Mouse (Mus musculus) frontal cortex, postnatal 10 days (tissue): Measurements from ENCODE around the gene Slc35c2.

Source experiments
- DNase-seq, 2 experiments: peaks; one replicate each; pipeline ENCODE4 v3.0.0; 2022; ENCODE audit warnings: low spot score in 2 of 2, mixed read lengths in 1 of 2

Slc35c2 gene

DNA sequence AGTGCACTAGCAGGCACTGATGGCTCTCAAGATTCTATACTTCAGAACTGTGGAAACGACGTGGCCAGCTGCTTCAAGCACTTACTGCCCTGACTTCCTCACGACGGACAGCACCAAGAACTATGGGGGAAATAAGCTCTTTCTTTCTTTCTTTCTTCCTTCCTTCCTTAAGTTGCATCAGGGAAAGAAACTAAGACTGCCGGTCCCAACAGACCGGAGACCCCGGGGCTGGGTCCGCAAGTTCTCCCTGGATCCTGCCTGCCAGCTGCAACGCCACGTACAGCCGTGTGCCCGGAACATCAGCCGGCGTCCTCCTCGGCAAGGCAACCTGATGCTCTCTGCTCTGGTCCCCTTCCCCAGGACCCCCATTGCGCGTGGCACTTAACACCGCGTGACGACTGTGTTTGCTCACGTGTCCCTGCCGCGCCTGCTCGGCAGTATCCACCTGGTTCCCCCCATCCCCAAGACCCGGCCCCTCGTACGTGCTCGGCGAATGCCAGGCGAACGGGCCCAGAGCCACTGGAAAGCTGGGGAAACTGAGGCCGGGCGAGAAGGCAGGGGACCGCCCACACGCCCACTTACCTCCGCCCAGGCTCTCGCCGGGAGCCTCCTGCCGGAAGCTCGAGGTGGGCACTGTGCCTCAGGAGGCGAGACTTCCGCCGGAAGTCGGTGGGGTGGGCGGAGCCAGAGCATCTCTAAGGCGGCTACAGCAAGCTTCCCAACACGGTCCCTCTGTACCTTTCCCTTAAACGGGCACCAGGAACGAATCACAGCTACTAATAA, at the start of gene Slc35c2:
Gene Slc35c2 (minus strand): TSS at position 668 of the 783 bp plus-strand sequence.
- DNase-seq = peak; percentile 89 to 91

DNA sequence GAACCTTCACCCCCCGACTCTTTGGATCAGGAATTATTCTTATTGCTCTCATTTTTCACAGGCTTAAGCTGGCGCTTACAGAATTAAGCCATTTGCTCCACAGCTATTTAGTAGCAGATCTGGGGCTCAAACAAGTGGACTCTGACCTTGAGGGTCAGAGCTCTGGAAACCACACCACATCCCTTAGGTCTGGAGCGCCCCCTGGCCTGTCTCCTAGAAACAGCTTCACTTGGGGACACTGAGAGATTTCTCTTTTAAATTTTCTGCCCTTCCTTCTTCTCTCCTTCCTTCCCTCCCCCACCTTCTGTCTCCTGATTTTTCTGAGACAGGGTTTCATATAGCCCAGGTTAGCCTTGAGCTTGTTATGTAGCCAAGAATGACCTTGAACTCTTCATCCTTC, 49.5 kb upstream of the Slc35c2 start:
- DNase-seq = no peak

DNA sequence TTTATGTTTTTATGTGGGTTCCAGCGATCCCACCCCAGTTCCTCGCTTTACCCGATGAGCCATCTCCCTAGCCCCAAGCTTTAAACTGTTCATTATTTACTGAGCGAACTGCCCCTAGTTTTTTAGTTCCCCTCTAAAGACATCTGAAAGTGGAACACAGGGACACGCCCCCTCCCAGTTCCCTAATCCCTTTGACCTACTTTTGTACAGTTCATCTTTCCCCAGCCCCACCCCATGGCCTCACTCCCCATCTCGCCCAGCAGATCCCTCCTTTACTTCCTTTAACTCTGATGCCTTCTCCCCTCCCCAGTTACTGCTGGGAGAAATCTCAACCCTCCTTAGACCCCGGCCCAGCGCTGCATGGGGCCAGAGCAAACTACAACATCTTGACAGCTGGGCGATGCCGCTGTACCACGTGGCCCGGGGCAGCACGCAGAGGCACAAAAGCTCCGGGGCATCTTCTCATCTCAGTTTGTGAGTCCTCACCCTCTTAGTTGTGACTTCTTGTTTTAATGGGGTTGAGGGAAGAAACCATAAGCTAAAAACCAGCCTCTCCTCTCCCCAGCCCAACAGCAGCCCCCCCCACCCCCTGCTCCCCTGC, 45.0 kb upstream of the Slc35c2 start:
- DNase-seq = no peak

DNA sequence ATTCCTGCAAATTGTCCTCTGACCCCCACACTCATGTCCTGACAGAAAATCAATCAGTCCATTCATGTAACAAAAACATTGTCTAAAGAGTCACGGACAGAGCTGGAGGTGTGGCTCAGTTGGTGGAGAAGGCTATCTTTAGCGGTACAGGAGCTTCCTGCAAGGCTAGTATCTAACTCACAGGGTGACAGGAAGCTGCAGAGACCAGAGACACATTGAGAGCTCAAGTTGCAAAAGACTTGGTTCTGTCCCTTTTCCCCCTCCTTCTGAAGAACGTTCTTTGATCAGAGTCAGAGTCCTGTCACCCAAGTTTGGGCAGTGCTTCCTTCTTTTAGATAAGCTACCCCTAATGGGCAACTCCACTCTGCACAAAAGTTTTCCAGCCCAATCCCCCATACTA, 42.0 kb upstream of the Slc35c2 start:
- no peak for DNase-seq

DNA sequence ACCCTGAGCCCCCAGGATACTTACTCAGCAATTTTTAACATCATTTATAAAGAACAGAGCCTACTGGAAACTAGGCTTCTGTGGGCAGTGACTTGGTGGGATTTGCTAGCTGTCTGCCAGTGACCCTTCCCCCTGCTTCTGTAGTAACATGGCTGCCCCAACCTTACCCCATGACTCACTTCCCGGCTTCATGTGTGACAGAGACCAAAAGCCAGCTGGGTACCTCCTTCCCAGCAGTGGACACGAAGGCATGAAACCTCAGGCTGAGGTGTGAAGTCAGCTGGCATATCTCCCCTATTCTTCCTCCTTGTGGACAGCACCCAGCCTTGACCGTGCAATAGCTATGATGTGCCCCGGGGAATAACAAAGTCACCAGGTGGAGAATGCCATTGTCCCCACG, 41.1 kb upstream of the Slc35c2 start:
- no peak for DNase-seq

DNA sequence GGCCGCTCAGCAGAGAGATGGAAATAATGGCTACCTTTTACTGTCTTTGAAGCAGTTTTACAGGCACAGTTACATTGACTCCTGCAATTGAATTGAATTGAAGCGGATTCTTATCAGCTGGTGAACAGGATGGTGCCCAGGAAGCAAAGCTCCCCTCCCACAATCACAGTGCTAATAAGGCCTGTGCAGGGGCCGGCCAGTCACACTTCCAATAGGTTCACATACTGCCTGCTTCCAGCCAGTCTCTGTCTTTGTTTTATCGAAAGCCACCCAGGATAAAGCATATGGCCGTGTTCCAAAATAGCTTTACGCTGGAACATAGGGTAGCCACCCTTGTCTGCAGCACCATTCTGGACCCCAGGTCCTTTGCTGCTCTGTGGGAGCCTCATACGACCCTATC, 39.7 kb upstream of the Slc35c2 start:
- DNase-seq = no peak

DNA sequence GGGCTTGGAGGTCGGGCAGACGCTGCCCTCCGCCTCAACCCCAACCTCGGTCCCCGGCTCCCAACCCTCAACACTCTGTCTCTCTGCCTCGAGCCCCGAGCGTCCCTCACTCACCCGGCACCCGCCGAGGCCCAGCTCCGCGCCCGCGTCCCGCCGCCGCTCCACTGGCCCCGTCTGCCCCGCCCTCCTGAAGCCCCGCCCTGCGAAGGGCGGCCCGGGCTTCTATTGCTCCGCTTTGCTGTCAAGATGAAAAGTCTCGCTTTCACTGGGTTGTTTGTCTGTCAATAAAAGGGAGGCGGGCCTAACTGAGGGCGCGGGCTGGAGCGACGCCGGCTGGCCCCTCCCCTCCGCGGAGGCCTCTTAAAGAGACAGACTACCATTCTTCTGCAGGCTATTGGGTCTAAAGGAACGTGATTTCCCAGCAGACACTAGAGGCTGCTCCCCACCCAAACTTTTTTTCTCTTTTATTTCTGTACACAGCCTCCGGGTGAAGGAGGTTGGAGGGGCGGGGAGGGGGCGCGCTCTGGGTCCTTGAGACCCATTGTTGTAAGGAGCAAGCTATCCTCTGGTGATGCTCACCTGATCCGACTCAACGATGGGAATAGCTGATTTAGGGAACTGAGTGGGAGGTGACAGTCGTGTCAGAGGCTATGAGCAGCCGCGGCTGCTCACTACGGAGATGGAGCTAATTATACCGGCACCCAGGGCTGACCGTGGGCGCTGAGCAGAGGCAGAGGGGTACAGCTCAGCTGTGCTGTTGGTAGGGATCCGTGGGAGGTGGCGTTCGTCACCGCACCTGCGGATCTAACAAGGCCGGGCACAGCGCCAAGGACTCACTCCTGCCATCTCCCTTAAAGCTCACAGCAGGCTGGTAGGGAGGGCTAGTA, 38.9 kb upstream of the Slc35c2 start, which contains the start of gene Elmo2:
Gene Elmo2 (minus strand): TSS at position 176 of the 887 bp plus-strand sequence.
- peak; percentile 98 to 99 for DNase-seq

DNA sequence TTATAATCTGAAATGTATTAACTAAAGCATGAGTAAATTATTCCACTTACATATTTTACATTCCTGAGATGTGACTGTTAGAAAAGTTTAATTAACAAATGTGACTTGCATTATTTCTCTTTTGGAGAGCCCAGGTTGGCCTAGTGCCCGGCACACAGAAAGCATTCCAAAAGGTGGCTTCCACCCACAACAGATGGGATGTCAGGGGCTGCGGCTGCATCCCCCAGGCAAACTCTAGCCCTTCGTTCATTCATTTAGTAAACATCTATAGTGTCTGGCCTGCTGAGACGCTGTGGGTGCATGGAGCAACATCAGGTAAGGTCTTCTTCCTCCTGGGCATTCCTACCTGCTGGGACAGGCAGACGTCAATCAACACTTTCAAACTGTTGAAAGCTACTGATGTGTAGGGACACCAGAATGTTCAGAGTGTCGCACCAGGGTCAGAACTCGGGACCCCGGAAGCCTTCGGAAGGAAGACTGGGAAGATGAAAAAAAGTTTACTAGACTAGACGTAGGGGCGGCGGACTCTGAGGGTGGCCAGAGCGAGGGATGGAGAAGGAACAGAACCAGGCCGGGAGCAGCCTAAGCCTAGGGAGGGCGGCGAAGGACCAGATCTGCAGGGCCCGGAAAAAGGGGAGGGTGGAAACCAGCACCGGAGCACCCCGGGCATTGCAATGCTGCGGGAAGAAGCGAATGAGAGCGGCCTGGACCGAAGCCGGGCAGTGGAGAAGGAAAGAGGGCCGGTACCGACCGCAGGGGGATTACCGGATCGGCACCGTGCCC, 38.0 kb upstream of the Slc35c2 start:
- DNase-seq = no peak

DNA sequence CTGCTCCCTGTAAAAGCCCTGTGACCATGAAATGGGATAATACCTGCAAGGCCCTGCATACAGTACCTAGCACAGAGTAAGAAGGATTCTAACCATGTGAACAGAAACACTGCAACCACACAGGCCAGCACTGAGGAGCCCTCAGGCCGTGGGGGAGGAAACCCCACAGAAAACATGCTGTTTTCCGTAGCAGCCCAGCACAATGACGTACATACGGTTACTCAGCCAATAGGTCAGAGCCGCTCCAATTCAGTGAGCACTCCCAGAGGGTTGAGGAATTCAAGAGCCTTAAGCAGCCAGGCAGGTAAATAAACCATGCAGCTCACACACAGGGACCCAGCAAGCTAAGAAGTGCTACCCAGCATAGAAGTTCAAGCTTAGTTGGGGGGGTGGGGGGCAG, 36.3 kb upstream of the Slc35c2 start:
- DNase-seq = no peak

DNA sequence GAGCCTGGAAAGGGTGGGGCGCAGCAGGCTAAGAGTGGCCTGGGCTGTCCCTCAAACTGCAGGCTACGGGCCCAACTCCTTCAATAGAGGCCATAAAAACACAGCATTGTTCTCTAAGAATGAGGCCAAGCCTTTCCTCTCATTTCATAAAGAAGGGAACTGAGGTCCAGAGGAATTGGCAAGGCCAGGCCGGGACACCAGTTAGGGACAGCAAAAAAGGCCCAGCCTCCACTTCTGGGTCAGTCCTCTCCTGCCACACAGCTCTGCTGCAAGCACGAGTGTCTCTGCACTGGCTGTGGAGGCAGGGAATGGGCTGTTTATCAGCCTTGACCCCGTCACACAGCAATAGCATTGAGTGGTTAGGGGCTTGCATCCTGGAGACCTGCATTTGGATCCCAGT, 35.8 kb upstream of the Slc35c2 start:
- no peak for DNase-seq

DNA sequence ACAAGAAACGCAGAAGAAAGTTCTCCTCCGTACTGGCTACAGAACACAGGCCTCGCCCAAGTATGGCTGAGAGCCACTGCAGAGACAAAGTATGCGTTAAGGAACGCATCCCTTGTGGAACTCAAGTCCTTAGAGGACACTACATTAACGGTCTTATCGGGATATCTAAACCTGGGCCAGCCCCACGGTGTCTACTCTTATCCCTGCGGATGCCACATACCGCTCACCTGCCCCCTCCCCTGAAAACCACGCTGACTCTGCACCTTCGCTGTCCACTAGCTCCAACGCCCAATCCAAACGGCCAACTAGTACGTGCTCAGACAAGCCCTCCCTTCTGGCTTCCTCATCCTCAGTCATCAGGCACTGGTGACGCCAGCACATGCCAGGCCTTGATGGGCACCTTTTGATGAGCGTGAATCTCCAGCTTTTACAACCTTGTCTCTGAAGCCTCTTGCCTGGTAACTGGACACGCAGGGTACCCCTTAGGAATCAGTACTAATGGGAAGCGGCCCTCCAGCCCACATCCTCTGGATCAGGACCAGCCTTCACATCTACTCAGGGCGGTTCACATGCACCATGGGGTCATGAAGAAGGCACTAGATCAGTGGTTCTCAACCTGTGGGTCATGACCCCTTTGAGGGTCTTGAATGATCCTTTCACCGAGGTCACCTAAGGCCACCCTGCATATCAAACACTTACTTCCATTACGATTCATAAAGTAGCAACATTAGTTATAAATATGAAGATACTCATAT, 34.5 kb upstream of the Slc35c2 start:
- no peak for DNase-seq

DNA sequence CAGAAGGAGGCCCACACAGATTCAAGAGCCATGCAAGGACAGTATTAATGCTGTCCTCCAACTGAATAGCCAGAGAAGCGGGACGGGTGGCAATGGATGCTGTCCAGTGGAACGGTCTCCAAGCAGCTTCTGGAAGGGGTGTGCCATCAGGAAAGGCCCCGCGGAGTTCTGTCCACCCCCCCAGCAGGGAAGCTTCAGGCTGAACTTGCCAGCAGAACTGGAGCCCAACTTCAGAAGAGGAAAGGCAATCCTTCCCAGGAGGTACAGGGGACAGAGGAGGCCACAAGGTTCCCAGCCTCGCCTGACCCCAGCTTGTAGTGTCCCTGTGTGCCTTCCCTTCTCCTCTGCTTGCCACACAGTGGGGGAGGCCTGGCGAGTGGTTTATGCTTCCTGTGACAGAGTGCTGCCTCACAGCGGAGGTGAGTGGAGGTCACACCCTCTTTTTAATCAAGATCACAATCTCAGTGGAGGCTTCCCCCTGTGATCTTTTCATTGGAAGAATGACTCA, 33.8 kb upstream of the Slc35c2 start:
- DNase-seq = no peak

DNA sequence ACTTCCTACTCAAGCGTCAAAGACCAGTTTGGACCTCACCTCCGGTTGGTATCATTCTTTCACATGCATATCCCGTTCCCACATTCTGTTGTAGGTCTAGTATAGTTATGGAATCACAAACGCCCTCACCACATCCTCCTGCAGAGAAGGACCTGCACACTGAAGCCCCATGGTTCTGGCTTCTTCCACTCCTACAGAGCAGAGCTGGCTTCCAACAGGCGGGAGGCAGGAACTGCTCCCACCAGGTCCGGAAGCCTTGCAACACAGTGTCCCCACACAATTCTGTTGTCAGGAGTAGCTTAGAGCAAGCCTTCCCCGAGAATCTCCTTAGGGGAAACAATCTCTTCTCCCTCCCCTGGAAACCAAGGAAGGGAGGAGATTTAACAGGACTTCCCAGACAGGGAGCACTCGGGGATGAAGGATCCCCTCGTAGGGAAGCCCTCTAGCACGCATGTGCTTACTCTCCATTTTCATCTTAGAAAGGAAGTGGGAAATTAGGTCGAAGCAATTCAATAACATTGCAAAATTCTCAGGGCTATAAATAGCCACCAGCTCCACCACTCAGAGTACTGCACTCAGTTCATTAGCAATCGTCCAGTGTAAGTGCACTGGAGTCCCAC, 33.0 kb upstream of the Slc35c2 start:
- no peak for DNase-seq

DNA sequence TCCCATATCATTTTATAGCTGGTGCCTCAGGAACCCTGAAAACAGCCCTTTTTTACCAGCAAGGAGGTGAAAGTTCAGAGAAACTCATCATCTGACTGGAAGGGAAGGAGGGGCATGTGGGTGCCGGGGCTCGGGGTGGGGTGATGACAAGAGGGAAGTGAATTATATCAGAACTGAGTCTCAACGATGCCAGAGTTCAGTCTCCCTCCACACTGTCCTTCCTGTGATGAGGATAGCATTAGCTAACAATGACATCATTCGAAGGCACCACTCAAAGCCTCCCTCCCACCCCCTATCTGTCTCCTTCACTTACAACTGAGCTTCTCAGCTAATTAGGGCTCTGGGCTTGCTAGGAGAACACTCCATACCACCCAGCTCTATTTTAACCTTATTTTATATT, 31.8 kb upstream of the Slc35c2 start:
- DNase-seq = no peak

DNA sequence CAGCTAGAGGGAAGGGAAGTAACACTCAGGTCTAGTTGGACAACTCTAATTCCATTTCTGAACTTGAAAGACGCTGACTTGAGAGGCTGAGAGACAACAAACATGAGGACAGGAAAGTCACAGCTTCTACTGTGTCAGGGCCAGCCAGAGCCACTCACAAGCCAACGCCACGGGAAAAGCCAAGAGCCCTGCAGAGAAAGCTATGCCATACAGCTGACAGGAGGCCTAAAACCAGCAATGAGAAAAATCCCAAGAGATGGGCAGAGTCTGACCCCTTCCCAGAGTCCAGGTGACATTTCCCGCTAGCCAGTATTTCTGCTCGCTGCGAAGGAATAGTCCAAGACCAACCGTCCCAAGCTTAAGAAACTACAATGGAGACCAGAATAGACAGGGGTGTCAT, 31.3 kb upstream of the Slc35c2 start:
- no peak for DNase-seq

DNA sequence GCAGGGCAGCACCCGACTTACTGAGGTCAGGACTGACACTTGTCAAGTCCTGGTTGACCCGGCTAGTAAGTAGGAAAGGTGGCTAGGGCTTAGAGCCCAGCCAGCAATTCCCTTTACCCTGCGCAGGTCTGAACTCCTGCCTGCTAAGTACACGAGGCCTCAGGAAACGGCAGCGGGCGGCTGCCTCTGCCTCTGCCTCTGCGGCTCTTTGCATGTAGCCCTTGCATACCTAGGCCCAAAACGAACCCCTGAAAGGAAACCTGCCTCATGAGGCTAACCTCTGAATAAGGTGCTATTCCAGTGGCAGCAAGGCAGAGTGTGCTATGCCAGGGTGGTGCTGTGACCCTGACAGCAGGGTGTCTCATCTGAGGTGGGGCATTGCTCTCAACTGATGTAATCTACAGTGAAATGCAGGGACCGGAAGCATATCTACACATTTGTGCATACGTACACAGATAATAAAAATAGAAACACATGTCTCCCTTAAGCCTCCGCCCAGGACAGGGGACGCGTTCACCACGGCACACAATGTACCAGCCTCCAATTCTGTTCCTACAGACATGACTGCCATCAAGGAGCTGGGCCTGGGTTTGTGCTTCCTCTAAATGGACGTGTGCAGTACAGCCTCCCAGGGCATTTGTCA, 30.1 kb upstream of the Slc35c2 start:
- no peak for DNase-seq

DNA sequence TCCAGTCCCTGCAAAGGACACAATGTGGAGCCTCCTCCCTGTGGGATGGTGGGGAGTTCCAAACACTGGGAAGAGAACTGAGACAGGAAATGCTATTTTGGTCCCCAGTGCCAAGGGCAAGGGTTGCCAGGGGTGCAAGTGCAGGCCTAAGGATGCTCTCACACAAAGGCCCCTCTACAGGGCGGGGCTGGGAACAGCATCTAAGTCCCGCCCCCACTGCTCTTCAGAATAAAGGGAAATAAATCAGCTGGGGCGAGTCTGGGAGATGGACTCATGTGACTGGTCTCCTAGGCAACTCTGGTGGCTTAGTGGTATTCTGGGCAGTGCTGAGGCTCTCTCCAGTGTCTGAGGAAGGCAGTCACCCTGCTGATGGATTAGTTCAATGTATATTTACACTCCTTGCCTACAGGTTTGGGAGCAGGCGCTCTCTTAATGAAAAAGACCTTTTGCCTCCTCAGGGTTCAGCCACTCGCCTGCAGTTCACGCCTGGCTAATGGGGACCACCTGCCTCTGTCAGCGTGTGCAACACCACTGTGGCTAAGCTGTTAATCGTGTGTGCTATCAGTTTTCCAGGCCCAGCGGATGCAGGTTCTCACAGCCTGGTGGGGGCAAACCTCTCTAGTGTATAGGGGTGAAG, 29.3 kb upstream of the Slc35c2 start:
- DNase-seq = peak; percentile 61 to 67

DNA sequence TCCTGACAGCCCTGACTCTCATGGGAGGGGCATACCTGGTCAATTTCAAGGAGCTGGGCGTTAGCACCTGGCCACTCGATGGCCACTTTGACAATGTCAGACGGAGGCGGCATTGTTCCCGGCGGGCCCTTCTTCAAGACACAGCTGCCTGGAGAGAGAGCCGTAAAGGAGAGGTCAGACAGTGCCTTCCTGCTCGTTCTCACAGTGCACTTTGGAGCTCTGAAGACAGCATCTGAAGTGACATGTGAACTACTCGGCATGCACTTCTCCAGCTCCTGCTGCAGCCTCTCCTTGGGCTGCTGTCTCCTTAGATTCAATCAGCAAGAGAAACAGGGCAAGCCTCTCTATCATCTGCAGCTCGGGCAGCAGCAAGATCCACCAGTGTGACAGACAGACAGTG, 28.5 kb upstream of the Slc35c2 start:
- no peak for DNase-seq

DNA sequence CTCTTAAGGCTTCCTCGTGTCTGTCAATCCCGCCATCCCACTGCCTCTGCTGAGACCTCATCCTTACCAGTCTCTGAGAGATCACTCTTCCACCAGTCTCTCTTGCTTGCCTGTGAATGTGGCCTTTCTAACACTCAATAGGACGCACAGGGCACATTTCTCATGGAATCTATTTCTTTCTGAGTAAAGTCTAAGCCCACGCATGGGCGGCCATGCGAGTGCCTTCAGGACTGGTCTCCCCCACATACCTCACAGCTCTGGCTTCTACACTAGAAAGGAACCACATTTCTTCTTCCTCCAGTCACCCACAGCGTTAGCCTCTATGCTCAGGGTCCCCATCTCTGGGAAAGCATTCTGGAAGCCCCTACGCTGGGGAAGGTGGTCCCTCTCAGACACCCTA, 26.5 kb upstream of the Slc35c2 start:
- DNase-seq = no peak
